Mouse (Mus musculus) monocyte, adult 5-6 weeks (primary cell): ENCODE measurements around the gene Hand2. TPM values are rescaled to one million over a fixed set of nuclear protein-coding genes. Genes with fewer than 3 reads are reported as not detected.

Experiments used
- ATAC-seq: fragments of 153-309, 156-312 bp; replicated peaks from 2 replicates; pipeline ENCODE4 v1.8.0; 2017; ENCODE audit warnings: mild to moderate bottlenecking; ENCODE audit not compliant: low TSS enrichment, insufficient number of reproducible peaks, severe bottlenecking, poor library complexity, low FRiP score
- total RNA-seq: library from RNA; stranded (forward); fragments of 200-1000, 200-491, 200-594 nt; gene quantifications from 3 replicates; pipeline ENCODE4 v1.2.3, GENCODE M21; 2017

Hand2 gene
- total RNA-seq, 1 experiment from 2014 or later: not detected

DNA sequence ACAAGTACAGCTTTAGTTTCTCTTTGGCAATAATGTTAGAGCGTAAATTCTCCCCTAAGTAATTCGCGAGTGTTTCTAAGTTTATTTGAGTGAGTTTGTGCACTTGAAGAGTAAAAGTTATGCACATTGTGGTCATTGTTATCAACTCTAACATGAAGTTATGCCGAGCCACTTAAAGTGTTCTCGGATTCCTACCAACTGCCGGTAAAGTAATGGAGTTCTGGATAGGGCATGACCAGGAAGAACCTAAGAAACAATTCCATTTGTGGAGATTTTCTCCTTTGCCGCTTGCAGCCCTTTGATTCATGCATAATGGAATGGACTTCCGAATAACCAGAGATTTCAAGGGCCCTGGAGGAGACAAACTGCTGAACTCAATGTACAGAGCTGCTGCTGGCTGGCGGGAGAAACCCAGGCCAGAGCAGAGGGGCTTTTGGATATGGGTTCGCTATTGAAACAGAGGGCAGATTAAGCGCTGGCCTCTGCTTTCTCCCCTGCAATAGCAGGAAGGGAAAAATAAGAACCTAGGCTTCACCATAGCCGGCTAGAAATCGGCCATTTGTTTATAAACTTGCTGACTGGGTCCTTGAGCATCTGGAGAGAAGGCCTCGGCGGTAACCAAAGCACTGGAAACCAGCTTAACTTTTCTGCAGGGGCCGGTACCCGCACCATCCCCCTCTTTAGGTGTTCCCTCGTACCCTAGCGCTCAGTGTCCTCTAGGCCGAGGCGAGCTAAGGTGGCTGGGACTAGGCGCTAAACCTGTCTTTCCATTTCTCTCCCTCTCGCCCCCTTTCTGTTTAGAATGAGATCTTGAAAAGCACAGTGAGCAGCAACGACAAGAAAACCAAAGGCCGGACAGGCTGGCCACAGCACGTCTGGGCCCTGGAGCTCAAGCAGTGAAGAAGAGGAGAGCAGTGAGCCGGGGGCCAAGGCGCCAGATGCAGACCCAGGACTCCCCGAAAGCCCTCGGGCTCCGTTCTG is 2.5 kb downstream of the Hand2 start:
- no peak for ATAC-seq

DNA sequence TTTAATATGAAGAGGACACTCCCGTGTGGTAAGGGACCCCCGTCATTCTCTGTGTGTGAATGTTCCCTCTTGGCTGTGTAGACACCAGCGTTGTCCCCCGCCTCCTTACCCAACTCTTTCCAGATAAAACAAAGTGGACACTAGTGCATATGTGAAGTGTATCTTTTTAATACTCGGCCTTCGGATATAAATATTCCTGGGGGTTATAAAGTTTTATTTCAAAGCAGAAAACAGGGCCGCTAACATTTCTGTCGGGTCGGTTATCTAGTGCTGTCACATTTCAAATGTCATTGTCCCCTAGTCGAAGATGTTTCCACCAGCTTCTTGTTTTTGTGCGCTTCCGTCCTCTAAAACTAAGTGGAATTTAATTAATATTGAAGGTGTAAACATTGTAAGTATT is 3.3 kb downstream of the Hand2 start:
- ATAC-seq: no peak

DNA sequence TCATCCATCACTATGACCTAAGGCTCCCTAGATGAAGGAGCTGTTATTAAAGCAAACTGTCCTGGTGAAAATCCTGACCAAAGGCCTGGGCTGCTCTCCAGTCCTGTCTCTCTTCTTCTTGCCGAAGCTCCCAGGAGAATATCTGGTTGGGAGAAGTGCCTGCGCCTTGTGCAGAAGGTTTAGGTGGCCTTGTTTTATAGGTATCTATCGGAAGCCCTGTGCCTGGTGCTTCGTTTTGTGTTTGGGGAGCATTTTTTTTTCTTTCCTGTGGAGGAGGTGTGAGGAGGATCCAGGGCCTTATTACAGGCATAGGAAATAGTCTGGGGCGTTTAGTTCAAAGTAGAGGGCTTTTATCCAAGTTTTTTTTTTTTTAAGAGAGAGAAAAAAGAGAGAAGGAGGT is 3.9 kb downstream of the Hand2 start:
- ATAC-seq: no peak

DNA sequence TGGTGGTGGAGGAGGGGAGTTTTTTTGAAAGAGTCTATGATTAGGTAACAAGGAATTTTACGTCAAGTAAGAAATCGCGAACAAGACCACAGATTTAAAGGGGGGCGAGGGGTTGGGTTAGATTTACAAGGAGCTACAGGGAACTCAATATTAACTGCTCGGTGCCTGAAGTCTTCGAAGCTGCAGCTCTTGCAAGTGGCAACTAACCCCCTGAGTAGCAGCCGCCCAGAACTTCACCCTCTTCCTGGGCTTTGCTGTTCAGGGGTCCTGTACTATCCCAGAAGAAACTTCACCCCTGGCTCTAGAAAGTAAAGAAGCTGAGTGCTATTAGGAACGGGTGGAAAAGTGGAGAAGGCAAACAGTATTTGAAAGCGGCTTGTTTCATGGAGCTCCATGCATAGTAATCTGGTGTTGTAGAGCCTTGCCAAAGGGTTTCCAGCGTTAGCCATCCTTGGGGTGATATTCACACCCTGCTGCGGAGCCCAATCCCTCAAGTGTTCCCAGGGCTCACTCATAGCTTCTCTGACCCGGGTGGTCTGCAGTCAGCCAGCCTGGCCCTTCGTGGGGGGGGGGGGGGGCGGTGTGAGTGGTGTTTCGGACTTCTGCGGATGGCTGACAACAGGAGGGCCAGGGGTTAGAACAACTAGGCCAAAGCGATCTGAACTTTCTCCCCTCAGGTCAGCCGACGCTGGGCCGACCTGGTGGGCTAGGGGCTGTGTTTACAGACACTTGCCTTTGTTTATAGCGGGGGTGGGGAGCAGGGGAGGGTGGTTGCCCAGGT is 4.5 kb downstream of the Hand2 start:
- ATAC-seq: no peak

DNA sequence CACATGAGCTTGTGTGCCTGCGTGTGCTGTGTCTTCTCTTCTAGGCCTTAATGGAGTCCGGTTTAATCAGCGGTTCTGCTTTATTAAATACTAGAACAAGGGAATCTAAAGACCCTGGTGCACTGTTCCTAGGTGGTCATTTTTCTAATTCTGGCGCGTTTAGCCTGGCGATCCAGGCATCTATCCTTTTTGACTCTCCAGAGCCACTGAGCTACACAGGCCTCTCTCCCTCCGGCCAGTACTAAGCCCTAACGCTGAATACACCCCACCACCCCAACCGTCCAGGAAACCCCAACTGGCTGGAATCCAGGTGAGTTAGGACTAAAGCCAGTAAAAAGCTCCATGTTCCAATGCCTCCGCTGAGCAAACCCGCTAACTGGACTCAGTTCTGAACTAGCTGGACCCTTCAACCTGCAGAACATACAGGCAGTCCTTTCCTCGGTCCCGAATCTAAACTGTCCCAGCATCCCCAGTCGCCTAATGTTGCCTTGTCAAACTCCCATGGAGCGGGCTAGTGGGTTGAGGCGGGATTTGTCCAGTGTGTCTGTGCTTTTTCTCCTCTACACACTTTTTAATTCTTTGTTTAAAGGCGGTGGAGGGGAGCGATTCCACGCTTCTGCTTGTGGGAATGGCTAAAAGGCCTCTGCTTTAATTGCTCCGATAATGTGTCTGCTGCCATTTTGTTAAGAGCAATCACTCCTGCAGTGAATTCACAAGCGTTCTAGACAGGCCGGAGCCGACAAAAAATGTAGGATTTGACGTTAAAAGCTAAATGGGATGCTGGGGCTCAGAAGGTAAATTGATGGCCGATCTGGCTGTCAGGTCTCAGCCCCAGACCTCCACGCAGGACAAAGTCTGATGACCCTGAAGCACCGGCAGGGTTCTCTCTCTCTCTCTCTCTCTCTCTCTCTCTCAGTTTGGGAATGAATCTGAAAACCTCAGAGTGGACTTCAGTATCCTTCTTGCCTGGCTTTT is 5.6 kb downstream of the Hand2 start:
- ATAC-seq: no peak

DNA sequence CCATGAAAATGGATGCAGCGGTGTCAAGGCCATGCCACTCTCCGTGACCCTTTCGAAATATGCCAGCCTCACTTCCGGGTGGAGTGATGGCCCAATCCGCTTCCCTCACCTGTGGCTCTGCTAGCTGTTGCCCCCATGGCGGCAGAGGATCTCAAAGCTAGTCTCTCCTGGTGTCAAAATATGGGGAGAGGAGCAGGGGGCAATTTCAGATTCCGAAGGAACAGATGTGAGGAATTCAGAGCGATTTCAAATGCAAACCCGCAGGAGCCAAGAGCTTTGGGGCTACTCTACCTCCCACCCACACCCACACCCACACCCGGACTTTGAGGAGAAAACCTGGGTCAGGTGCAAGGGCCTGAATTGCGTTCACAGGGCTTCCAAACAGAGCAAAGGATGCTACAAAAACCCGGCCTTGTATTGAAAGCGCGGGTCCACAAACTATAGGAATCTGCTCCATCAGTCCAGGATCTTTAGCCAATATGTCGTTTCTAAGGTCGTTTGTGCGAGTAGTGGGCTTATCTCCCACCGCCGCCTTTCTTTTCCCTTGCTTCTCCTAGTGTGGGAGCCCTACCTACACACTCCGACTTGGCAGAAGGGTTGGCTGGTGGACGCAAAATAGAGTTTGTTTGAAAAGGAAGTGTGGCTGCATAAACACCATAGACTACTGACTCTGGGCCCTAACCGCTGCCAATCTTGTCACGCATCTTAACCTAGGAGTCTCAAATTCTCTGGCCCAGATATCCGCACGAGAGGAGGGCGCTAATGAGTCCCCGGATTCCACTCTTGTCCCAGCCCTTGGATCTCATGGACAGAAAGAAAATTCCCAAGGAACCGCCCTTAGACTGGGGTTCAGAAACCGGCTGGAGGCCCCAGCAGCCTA is 6.7 kb downstream of the Hand2 start:
- ATAC-seq: no peak

DNA sequence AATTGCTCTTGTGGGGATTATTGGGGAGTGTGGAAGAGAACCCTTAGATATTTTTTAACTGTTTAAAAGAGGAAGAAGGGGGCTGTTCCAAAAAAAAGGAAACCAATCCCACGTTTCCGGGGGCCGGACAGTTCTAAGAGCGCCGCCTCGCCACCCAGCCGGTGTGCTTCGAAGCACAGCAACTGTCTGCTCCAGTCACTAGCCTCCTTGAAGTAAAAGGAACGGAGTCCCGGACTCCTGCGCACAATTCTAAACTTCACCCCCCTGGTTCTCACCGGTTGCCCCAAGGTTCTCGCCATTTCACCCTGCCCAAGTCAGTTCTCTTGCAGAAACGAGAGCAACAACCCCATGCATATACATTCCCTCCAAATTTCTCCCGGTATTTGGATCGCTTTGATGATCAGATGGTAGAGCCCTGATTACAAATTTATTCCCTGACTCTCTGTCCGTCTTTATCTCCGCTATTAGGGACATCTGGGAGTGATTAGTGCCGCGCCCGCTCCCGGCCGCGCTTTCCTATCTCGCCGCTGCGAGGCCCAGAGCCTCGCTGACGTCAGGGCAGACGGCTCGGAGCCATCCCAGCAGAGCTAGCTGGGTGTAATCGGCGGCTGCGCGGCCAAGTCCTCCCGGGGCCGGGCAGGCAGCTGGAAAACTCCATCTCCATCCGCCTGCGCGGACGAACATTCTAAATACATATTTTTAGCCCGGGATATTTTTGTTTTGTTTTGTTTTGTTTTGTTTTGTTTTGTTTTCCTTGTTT is 7.6 kb downstream of the Hand2 start:
- no peak for ATAC-seq

DNA sequence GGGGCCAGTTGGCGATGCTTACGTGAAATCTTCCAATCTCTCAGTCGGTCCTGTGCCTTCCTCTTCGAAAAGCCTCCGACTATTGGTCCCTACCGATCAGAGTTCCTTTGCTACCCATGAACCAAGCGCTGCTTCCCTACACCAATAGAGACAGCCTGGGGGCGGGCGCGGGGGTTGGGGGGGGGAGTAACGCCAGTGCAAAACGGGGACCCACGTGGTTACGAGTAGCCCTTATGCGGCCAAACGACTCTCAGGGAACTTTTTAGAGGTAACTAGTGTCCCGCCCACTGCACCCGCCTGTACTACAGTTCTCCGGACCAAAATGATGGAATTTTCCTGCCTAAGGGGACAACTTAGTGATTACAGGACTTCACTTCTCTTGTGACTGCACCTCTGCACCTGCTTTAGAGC is 8.2 kb downstream of the Hand2 start:
- no peak for ATAC-seq

DNA sequence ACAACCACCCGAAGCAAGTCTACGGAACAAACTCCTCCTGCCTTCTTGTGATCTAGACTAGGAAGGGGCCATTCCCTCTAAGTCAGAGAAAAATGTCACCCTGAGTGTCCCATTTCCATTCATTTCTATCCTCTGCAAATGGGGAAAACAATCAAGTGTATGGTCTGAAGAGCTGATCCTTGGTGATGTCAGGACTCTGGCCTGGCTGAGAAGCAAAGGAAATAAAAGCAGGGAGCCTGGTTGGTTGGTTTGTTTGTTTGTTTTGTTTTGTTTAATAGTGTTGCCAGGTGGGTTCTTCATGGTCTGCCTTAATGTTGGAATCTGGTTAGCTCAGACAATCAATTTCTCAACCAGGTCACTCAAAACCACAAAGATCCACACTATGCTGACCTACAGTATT is 9.3 kb downstream of the Hand2 start:
- ATAC-seq: no peak

DNA sequence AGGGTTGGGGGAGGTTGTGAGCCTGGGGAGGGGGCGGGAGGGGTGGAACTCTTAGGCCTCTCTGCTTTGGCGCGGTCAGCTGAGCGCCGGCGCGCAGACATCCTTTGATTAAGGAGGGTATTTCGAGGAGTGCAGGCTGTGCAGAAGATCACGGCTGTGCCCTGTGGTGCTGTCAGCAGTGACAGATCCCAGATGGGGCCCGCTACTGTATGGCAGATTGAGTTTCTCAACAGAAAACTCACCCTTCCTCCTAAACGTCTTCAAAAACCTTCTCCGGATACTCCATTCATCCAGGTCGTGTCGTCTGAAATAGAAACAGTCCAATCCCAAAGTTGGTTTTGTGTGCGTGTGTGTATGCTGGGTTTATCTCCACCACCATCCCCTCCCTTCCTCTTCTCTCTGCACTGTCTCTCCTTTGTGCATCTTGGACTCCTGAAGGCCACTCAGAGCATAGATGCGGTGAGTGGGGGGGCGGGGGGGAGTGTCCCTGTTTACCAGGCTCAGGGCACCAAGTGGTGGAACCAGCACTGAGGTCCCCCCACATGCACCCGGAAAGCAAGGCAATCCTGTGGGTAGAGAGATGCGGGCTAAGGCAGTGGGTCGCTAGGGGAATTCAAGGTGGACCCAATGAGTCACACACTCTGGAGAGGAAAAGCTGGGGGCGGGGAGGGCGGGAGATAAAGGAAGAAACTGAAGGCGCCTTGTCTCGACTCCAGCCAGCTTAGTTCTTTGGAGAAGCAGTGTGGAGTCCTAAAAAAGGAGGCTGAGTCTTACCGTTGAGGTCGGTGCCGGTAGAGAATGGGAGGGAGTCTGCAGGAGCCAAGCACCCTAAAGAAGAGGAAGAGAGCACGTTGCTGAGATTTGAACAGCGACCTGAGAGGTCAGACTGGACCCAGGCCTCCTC is 11.2 kb downstream of the Hand2 start:
- ATAC-seq: no peak

DNA sequence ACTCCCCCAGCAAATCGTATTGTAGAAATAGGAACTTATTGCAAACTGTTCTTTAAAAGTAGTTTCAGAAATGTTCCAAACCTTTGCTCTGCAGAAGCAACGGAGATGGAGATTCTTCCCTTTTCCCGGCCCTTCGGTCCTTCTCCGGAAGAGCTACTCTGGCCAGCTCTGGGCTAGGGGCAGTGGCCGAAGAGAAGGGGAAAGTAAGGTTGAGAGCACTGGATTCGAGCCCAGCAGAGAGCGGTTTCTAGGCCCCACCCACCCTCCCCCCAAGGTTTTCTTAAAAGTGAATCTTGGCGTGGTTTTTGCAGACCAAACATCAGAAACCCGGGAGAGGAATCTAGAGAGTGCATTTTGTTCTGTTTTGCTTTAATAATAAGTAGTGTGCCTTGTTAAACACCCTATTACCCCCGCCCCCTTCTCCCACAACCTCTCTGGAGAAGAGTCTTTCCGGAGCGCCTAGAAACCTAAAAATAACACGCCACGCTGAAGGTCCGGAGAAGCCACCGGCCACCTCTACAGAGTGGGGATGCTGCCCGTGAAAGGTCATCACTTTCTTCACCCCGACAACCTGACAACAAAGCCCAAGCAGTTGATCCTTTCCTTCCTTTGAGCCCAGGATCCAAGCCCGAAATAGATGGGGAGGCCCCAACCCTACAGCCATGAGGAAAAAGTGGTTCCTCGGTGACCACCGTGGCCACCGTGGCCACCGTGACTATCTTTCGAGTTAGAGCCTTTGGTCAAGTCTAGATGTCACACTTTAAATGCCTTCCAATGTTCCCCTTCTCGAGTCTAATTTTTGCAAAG is 12.1 kb downstream of the Hand2 start:
- ATAC-seq: no peak

DNA sequence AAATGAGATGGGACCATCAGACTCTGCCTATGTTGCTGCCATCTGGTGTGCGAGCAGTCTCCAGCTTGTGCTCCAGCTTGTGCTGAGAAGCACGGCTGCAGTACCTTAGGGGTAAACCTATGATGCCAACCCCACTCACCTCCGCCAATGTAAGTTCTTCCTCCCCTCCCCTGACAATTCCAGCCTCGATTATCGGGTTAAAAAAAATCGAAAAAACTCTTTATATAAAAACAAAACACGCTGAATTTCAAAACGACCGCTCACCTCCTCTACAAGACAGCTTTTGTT is 12.6 kb downstream of the Hand2 start:
- no peak for ATAC-seq

DNA sequence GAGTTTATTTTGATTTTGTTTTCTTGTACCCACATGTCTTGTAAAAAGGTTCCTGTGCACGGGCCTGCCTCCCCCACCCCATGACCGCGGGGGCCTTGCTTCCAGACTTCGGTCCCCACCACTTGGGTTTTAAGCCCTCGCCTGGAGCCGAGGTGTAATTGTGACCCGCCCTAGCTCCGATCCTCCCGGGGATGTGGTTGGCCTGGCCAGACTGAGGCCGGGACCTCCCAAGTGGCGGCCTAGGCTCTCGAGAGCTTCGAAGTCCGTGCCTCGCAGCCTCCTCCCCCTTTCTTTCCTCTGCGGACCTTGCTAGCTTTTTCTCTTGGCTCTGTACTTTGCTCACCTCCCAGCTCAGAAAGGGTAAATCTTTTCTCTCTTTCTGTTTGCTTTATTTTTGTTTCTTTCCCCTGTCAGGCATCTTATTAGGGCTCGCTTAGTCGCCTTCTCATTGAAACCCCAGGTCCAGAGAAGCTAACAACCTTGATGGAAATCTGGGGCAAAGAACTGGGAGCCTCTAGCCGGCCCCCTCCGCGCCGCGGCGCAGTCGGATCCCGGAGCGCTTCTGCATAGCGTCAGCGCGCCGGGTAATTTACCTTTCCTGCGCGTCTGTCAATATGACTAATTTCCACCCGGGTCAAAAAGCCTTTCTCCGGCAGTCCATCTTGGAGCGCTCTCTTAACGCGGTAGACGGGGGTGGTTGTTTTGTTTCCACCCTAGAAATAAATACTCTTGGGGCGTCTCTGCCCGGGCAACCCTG is 13.2 kb downstream of the Hand2 start:
- ATAC-seq: no peak

DNA sequence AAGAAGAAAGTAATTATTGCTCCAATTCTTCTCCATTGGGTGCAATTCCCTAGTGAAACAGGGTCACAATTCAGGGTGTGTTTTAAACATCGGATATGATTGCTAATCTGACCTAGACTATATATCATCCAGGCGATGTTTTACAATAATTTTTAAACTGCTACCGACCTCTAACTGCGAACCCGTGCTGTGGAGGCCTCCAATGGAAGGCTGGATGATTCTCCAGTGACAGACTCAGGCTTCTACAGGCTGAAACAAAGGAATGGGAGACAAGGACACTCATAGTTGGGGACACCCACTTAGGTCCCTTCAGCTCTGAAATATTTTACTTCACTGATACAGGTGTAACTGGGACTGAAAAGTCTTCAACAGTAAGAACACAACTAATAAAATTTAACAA is 13.9 kb downstream of the Hand2 start:
- no peak for ATAC-seq
